Mouse (Mus musculus) kidney, postnatal 25 days (tissue): Measurements from ENCODE around the gene Egfl7.

Source experiments
- DNase-seq, 2 experiments: peaks; one replicate each; pipeline ENCODE4 v3.0.0; 2021; ENCODE audit warnings: mixed read lengths in 2 of 2

Egfl7 gene

GRCm38 (mm10) chr2:26594461-26594933, 14.7 kb downstream of the Egfl7 start:
- DNase-seq = no peak

DNA sequence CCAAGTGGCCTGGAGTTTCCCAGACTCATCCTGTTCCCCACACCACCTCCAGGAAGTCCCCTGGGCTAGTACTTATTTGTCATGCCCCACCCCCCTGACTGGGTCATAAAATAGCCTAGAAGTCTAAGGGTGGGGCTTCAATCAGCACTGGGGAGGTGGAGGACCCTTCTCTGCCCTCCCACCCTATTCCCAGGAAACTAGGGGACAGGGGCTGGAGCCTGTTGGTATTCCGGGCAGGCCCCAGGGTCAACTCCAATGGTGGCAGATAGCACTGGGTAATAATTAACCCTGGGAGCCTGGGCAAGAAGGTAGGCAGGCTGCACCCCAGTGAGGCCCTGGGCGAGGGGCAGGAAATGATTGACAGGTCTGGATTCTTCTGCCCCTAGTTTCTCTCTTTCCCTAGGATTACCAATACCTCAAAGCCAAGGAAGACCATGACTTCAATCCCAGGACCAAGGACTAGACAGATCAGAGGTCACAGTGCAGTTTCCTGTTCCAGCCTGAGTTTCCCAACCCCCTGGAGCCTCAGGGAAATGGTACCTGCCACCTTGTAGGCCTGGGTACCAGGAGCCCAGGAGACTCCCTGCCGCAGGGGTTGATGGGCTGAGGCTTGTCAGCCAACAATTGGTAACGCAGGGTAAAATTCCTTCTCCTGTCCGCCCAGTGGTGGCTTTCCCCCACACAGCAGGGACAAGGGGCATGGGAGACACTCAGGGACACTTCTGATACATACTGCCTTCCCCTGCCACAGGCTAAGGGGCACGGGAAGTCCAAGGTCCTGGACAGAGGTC, 15.3 kb downstream of the Egfl7 start:
- DNase-seq = peak; percentile 72 to 86

GRCm38 (mm10) chr2:26595725-26596435, 16.1 kb downstream of the Egfl7 start:
- peak in 1 of 2 experiments; percentile 35 for DNase-seq

DNA sequence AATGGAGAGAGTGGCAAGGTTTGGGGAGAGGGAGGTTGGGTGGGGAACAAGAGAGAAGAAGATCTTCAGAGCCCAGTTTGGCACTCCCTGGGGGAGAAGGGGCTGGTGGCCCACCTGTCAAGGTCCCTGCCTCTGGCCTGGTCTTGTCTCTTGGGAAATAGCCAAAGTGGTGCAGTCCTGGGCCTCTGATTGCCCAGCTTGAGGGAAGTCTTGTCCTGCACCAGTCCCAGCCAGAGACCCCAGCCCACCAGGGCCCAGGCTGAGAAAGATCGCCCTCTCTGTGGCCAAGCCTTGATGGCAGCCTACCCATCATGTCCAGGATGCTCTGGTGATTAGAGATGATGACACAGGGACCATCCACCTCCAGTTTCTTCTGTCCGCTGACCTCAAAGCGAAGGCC, 17.1 kb downstream of the Egfl7 start:
- peak in 1 of 2 experiments; percentile 33 for DNase-seq

DNA sequence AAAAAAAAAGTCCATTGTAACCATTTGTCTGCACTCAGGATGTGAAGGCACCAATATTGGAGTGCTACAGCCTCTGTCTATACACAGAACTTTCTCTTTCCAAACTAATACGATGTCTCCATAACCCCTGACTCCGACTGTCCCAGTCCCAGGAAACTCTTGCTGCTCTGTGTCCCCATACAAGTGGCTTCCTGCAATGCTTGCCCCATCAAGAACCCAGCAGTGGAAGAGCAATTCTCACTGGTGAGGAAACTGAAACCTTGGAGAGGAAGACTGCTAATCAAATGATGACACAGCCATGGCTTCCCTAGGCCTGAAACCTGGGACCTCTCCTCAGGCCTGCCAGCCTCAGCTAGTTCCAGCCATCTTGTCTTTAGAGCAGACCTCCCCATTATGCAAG, 18.0 kb downstream of the Egfl7 start:
- no peak for DNase-seq

- no peak for DNase-seq
These were observed 18.6 kb downstream of the Egfl7 start for GRCm38 (mm10) chr2:26598462-26598861.

DNA sequence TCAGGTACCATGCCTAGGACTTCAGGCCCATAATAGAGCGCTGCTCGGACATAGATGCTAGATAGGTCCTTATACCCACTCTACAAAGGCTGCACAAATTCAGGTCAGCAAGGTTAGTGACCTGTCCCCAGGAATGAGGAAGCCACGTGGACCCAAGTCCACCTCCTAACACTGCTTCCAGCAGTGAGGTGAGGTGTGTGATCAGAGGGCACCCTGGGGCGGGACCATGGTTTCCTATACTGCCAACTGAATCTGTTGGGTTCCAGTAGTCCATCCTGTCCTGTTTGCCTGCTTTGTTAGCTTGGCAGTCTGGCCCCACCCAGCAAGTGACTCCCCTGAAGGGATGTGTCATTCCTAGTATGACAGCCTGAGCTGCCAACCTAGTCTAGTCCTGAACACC, 20.2 kb downstream of the Egfl7 start:
- DNase-seq = peak in 1 of 2 experiments; percentile 64

DNA sequence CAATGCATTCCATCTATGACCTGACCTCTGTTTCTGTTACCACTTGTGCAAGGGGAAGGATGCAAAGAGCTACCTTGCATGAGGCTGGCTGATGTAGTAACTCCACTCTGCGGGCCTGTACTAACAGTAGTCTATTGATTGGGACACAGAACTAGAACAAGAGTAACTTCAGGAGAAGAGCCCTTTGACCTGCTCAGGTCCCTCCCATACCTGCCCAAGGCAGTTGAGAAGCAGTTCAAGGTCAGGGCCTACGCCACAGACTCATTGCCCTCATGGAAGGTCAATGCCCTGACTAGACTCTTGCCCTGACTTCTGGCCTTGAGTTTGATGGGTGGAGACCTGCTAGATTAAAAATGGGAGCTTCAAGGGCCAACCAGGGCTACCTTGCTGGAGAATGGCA, 20.9 kb downstream of the Egfl7 start:
- DNase-seq = peak in 1 of 2 experiments; percentile 36

DNA sequence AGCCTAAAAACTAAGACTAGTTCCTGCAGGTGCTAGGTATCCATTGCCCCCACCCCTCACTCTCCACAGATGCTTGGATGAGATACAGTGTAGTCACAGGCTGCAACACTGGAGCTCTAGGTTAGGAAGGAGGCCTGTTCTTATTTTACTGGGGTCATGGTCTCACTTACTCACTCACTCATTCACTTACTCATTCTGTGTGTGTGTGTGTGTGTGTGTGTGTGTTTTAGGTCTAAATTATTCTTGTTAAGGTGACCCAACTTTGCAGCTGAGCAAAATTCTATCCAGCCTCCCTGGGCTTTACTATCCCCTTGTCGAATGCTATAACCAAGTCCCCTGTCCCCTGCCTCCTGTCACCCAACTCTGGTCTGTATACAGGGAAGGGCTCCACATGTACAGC, 21.8 kb downstream of the Egfl7 start:
- no peak for DNase-seq

- no peak for DNase-seq
These were observed 22.8 kb downstream of the Egfl7 start for GRCm38 (mm10) chr2:26602631-26603030.

DNA sequence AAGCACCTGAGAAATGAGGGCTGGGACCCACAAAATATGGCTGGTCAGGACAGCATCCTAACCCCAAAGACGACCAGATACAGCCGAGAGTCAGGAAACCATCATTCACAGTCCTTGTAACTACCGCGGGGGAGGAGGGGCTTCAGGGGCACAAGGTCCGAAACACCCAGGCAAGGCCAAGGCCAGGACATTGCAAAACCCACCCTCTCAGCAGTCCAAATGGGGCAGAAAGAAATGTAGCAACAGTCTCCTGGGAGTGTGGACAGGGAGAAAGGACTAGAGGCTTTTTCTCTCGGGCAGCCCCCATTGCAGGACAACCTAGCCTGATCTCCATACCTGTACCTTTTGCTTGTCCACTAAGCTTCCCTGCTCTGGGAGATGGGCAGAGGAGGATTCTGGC, 23.3 kb downstream of the Egfl7 start:
- no peak for DNase-seq

DNA sequence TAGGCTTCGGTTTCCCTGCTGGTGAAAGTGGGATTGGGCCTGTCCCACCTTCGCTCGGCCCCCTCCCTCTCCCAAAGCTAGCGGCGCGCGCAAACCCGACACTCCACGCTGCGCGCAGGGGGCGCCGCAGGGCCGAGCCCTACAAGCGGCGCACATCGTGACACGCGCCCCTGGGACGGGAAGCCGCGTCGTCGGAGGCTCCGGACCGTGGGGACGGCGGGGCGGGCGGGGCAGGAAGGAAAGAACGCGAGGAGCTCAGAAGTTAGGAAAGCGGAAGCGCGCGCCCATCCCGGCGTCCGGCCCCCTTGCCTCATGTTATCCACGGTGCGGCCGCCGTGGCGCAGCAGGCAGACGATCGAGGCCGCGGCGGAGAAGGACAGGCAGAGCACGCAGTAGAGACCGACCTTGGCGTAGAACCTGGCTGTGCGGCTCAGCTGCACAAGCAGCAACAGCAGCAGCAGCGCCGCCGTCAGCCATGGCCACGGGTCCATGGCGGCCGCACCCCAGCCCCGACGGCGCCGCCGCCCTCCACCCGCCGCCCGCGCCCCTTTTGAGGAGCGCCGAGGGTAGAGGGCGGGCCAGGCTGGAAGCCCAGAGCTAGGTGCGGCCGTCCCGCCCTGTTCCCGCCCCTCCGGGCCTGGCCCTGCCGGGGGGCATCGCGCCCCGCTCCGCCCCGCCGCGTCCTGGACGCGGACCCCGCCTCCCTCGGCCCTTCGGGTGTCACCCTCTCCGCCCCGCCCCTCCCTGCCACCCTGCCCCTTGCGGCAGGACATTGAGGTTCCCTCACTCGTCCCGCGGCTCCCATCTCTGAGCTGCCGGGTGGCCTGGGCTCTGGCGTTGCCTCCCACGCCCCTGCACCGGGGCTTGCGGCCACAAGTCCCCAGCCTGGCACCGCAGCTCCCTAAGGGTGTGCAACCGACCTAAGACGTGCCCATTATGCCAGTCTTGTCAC, 24.2 kb downstream of the Egfl7 start, which contains the start of gene Agpat2:
TSS of gene Agpat2 (minus strand) at position 698 of the 952 bp plus-strand sequence.
- peak; percentile 86 to 94 for DNase-seq

DNA sequence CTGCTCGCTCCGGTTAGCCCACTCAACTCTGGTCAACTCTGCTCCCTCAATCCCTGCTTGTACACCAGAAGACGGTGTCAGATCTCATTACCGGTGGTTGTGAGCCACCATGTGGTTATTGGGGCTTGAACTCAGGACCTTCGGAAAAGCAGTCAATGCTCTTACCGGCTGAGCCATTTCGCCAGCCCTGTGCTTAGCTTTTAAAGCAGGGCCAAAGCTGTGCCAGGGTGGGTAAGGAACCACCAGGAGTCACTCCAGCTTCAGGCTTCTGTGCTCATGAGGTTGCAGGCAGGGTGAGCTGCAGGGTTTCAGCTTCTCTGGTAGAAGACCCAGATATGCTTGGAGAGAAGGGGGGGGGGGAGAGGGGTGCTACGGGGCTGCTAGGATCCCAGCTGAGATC, 25.5 kb downstream of the Egfl7 start:
- DNase-seq = no peak

DNA sequence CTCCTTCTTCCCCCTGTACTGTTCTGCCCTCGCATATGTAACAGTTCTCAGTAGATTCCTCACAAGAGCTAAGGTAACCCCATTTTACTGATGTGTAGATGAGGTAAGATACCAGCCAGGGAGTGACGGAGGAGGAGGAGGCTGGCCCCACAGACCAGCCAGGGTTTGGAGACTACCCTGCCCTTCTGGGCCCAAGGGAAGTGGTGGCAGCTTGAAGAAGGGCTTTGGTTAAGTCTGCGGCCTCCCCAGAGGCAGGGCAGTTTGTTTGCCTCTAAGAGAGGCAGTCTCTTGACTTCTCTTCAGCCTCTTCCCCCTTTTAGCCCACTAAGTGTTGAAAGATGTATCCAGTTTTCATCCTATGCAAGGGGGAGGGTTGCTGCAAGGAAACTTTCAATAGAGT, 26.8 kb downstream of the Egfl7 start:
- DNase-seq = no peak

DNA sequence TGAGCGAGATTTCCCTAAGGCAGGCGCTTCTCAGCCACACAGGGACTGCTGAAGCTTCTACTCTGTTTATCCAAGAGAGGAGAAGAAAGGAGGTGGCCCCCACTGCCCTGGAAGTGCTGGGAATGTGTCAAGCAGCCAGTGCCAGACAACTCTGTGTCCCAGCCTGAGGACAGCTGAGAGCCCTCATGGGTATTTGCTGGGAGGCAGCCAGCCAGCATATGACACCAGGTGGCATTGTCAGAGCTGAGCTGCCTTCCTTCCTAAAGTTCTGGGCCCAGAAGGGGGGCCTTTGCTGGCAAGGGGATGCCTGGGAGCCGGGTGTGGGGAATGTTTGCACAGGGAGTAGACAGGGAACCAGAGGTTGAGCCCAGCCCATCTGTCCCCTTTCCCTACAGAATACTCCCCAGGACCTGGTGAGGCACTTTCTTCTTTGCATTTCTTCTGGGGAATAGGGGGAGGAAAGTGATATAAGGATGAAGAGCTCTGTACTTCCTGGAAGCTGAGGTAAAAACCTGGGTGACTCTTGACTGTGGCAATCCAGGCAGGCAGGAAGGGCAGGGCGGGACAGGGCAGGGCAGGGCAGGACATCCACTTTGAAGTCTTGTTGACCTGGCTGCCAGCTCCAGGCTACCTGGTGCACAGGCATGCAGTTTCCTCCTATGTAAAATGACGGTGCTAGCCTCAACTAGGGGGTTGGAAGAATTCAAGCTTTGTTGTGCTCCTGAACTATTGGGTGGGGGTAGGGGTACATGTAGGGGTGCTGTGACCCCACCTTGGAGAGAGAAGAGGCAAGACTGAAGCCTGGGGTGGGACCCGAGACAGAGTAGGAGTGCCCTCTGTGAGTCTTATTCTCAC, 27.5 kb downstream of the Egfl7 start:
- DNase-seq = peak in 1 of 2 experiments; percentile 71

GRCm38 (mm10) chr2:26608781-26609180, 29.0 kb downstream of the Egfl7 start:
- no peak for DNase-seq

DNA sequence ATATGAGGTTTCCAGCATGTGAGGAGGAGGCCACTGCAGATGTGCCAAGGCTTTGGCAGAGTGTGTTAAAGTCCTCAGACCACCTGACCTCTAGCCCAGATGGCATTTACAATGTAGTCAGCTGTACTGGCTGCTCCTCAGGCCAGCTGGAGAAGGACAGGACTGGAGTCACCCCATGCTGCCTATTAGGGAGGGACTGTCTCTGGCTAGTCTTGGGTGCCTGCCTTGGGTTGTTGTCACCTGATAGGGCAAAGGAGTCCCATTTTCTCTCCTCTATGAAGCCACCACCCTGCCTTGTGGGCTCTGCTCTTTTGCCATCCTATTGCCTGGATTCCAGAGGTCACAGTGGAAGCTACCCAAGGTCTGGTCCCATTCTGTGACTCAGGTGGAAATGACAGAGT, 29.4 kb downstream of the Egfl7 start:
- DNase-seq = peak in 1 of 2 experiments; percentile 33

DNA sequence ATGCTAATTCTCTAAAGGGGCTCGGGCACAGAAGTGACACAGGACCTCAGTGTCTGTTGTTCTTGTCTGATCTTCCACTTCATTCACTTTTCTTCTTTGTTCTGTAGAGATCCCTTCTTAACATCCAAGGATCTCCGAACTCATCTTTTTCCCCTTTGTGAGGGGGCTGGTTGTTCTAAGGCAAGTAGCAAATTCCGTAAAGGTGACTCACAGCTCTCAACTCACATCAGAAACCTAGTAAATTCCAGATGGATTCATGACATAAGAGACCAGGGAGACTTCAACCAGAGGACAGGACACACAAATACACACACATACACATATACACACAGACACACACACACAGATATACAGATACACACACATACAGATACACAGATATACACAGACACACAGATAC, 30.7 kb downstream of the Egfl7 start:
- DNase-seq = no peak

- no peak for DNase-seq
These were observed 31.2 kb downstream of the Egfl7 start for GRCm38 (mm10) chr2:26611054-26611453.

DNA sequence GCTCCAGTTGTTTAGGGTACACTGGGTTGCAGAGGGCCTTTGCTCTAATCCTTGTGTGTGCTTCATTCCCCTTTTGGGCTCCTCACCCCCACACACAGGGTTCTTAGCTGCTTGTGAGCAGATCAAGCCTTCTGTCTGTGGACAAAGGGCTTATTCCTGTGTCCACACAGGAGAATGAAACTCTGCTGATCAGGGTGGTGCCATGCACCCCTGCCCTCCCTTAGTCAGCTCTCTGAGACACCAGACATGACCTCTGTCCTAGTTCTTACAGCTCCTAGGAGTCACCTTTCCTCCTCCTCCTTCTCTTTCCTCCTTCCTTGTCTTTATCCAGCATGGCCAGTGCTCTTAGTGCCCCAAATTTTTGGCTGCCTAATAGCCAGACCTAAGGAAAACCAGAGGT, 32.1 kb downstream of the Egfl7 start:
- DNase-seq = no peak

DNA sequence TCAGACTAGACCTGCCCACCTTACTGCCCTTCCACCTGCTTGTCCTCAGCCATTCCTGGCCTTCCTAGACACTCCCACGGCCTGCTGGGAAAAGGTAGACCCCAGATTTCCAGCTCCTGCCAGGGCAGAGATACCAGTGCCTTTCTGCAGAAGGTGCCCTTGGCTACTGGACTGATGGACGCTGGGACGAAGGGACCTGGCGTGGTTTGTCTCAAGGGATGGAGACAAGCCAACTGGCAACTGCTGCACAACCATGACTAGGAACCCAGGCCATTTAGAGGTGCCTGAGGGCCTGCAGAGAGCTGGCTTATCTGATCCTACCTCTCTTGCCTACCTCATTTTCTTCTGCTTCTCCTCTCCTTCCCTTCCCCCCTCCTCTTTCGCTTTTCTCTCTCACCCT, 35.1 kb downstream of the Egfl7 start:
- no peak for DNase-seq
